Mouse (Mus musculus) cerebellum, adult 2 months (tissue): ENCODE results near the gene Dus2.

Experiments used
- CTCF ChIP-seq: fragments of 200-500 bp; IDR thresholded peaks from 2 replicates; pipeline ENCODE4 v1.5.1; 2011; ENCODE audit warnings: low read depth, mild to moderate bottlenecking, control low read depth, low read length, moderate library complexity, borderline replicate concordance; ENCODE audit not compliant: insufficient read depth
- POLR2A ChIP-seq: fragments of 200-500 bp; IDR thresholded peaks from 2 replicates; pipeline ENCODE4 v1.6.1; 2011; ENCODE audit warnings: low read length, control low read depth, borderline replicate concordance; ENCODE audit not compliant: insufficient read depth

- TF ChIP-seq CTCF (no peak), POLR2A (no peak)
These were observed 5.2 kb downstream of the Dus2 start for GRCm38 (mm10) chr8:105996359-105996758.
